Mouse (Mus musculus) C2C12 (cell line): ENCODE measurements at regions not wholly inside any gene's neighbourhood (a gene's known extent, or its start where the extent isn't known, plus 50 kb on each side); places are given as distances from the start of the nearest gene placed in this dataset.

Experiments
- H3K27me3 ChIP-seq: one replicate; pipeline ENCODE4 v1.6.1; 2011; ENCODE audit not compliant: control insufficient read depth, insufficient read depth, insufficient read length
- H3K36me3 ChIP-seq: one replicate; pipeline ENCODE4 v1.6.1; 2011; ENCODE audit not compliant: control insufficient read depth, insufficient read depth
- H3K4me3 ChIP-seq: one replicate; pipeline ENCODE4 v1.5.1; 2011; ENCODE audit warnings: mild to moderate bottlenecking, control low read depth; ENCODE audit not compliant: poor library complexity, insufficient read depth, severe bottlenecking
- H3K79me2 ChIP-seq: one replicate; pipeline ENCODE4 v1.6.1; 2011; ENCODE audit not compliant: control insufficient read depth, insufficient read depth
- H3K79me3 ChIP-seq: one replicate; pipeline ENCODE4 v1.6.1; 2011; ENCODE audit warnings: low read depth, control low read depth
- H3ac ChIP-seq: one replicate; pipeline ENCODE3; 2011; ENCODE audit warnings: low read depth; ENCODE audit not compliant: control insufficient read depth, insufficient read length
- CEBPB ChIP-seq: IDR thresholded peaks from one replicate; pipeline ENCODE4 v1.6.1; 2011; ENCODE audit warnings: low read depth, mild to moderate bottlenecking, control low read depth, moderate library complexity
- CTCF ChIP-seq: IDR thresholded peaks from one replicate; pipeline ENCODE4 v1.5.1; 2011; ENCODE audit not compliant: control insufficient read depth, insufficient read depth, insufficient read length
- FOSL1 ChIP-seq: IDR thresholded peaks from one replicate; pipeline ENCODE4 v1.8.0; 2011; ENCODE audit warnings: mild to moderate bottlenecking, low read length; ENCODE audit not compliant: poor library complexity, insufficient read depth, severe bottlenecking
- MAX ChIP-seq: IDR thresholded peaks from one replicate; pipeline ENCODE4 v1.6.1; 2011; ENCODE audit warnings: mild to moderate bottlenecking, control low read depth
- MYOD1 ChIP-seq: IDR thresholded peaks from one replicate; pipeline ENCODE4 v1.6.1; 2011; ENCODE audit warnings: low read depth; ENCODE audit not compliant: control insufficient read depth, insufficient read length
- MYOG ChIP-seq: IDR thresholded peaks from one replicate; pipeline ENCODE4 v1.6.1; 2011; ENCODE audit not compliant: control insufficient read depth, insufficient read length; ENCODE audit errors: extremely low read depth
- USF1 ChIP-seq: IDR thresholded peaks from one replicate; pipeline ENCODE4 v1.6.1; 2011; ENCODE audit warnings: low read depth, mild to moderate bottlenecking, control low read depth, moderate library complexity

DNA sequence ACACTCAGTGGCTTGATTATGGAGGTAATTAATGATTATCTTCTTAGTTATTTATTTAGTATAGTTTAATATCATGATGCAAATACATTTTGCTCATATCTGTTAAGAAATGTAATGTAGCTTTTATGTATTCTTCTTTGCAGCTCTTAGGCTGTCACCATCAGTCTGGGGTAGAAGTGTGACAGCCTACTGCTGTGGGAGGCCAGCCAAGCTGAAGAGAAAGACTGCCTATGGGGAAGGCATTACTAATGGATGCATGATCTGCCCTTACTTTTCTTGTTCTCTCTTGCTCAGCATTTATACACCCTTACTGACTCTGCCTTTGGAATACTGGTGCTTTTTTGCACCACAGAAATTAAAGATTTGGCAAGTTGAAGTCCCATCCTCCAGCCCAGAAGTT lies 362.8 kb upstream of the Stxbp6 start:
- no peaks in the 10 kb centered on the region for H3K36me3 ChIP-seq
- no peaks in the 10 kb centered on the region for H3K27me3 ChIP-seq
- H3ac ChIP-seq: no peak overlapping the region
- no peaks in the 10 kb centered on the region for H3K79me2 ChIP-seq
- TF ChIP-seq MYOD1 (no peak), MAX (no peak), CEBPB (no peak), FOSL1 (no peak), CTCF (no peak), USF1 (no peak), MYOG (no peak)
- H3K4me3 ChIP-seq: no peak overlapping the region
- no peaks in the 10 kb centered on the region for H3K79me3 ChIP-seq

DNA sequence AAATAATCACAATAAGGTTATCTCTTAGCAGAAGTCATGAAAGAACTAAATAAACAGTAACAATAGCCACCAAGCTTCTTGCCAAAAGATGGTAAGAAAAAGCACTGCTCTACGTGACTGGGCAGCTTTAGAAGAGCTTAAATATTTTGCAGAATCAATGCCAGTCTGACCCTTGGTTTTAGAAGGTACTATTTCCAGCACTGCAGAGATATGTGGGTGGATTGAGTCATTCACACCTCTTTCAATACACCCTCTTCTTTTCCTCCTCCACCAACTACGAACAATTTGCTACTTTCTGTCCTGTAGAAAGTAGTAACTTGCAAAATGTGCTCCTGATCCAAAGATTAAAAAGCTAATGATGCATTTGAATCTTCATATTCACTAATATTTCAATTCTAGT lies 324.9 kb upstream of the Stxbp6 start:
- Histone ChIP-seq H3K79me2 (no peaks in the 10 kb centered on the region), H3K36me3 (no peaks in the 10 kb centered on the region), H3ac (no peak overlapping the region), H3K27me3 (no peaks in the 10 kb centered on the region), H3K4me3 (no peak overlapping the region), H3K79me3 (no peaks in the 10 kb centered on the region)
- no peak for TF ChIP-seq USF1
- no peak for TF ChIP-seq CTCF
- TF ChIP-seq FOSL1: no peak
- no peak for TF ChIP-seq MAX
- TF ChIP-seq CEBPB: no peak
- TF ChIP-seq MYOG: no peak
- TF ChIP-seq MYOD1: no peak

DNA sequence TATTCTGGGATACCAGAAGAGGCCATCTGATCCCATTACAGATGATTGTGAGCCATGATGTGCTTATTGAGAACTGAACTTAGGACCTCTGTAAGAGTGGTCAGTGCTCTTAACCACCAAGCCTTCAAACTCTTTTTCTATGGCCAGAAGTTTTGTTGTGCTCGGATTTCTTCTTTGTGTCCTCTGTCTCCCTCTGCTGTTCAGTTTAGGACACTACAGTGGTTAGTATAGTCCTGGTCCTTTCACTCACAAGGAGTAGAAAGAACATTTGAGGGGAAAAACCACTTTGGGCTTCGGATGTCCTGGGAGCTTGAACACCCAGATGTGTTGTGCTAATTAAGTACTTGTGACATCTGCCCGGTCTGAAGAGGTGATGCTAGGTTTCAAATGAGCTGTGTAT lies 310.4 kb upstream of the Stxbp6 start:
- Histone ChIP-seq H3K27me3 (no peaks in the 10 kb centered on the region), H3K79me2 (no peaks in the 10 kb centered on the region), H3ac (no peak overlapping the region), H3K36me3 (no peaks in the 10 kb centered on the region), H3K4me3 (no peak overlapping the region), H3K79me3 (no peaks in the 10 kb centered on the region)
- TF ChIP-seq CTCF (no peak), MYOD1 (no peak), MAX (no peak), CEBPB (no peak), FOSL1 (no peak), MYOG (no peak), USF1 (no peak)
